Mouse (Mus musculus): ENCODE data around the gene Mydgf. TPM values are rescaled to one million over a fixed set of nuclear protein-coding genes. Genes with fewer than 3 reads are reported as not detected.

The Mydgf gene
- polyA plus RNA-seq, 1 experiment from 2014 or later = 74.2 TPM

DNA sequence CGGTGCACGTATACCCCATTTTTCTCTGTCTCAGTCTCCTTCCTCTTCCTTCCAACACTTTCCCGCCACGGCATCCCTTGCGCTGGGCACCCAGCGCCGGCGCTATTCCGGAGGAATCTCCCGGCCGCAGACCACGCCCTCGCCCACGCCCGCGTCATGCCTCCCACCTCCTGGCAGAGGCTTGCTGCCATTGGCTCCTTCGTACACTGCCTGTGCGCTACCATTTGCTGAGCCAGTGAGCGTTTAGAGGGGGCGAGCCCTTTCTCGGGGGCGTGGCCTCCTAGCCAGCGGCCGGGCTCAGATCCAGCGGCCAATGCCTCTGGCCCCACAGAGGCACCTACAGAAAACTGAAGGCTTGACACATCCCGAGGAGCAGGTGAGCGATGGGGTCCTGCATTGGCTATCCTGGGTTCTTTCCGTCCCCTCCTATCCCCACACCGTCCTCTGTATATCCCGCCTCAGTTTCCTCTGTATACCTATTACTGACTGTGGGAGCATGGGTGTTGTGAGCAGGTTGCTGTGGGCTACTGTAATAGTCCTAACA, 21.4 kb downstream of the Mydgf start, which contains the start of gene Tnfaip8l1:
Gene Tnfaip8l1, plus strand, starts transcription at position 247 of the 544 bp plus-strand sequence.
- Histone ChIP-seq H3K36me3 (no peaks in the 10 kb centered on the region), H3K4me3 (peak within 1 kb of the TSS; percentile 47), H3K9ac (peak within 1 kb of the TSS; percentile 66), H3K4me1 (replicated peaks) (peaks cover 37% of the 10 kb centered on the region), H3K27ac (replicated peaks) (no peak within 1 kb of the TSS), H3K4me2 (peak within 1 kb of the TSS; percentile 72), H3K27me3 (peaks cover 34% of the 10 kb centered on the region), H3K9me3 (no peaks in the 10 kb centered on the region)
- WGBS = under 1% methylated on average over 30 of the region's 30 CpGs
- peak; percentile 95 for ATAC-seq (ENCODE audit: low read depth)

DNA sequence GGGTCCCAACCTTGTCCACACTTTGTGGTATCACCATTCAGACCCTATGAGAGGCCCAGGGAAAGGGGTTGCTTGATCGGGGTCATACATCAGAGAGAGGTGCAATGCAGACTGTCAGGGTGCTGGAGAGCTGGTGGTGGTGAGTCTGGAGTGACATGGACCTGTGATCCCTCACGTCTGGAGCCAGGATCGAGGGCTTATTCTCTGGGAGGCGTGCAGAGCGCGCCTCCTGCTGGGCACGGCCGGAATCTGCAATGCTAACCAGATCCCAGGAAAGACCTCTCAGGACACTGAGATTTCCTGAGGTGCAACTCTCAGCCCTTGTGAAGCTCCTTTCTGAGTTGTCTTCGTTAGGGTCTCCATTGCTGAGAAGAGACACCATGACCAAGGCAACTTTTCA, 24.0 kb downstream of the Mydgf start:
- Histone ChIP-seq H3K4me3 (no peak overlapping the region), H3K27me3 (peaks cover 59% of the 10 kb centered on the region), H3K36me3 (no peaks in the 10 kb centered on the region), H3K9ac (no peak overlapping the region), H3K9me3 (no peaks in the 10 kb centered on the region), H3K4me1 (replicated peaks) (peaks cover 22% of the 10 kb centered on the region), H3K27ac (replicated peaks) (no peak overlapping the region), H3K4me2 (no peak overlapping the region)
- 4% methylated on average over 9 of the region's 9 CpGs for WGBS
- no peak for ATAC-seq (ENCODE audit: low read depth)

- H3K27me3 ChIP-seq = peaks cover 74% of the 10 kb centered on the region
Measured at GRCm38 (mm10) chr17:56153643-56154042, 30.1 kb downstream of the Mydgf start.

GRCm38 (mm10) chr17:56149897-56150296, 33.8 kb downstream of the Mydgf start:
- ATAC-seq (ENCODE audit: low read depth) = no peak
- Histone ChIP-seq H3K27ac (replicated peaks) (no peak overlapping the region), H3K4me3 (no peak overlapping the region), H3K4me1 (replicated peaks) (peaks cover 25% of the 10 kb centered on the region), H3K9ac (no peak overlapping the region), H3K4me2 (no peak overlapping the region), H3K36me3 (no peaks in the 10 kb centered on the region), H3K27me3 (peaks cover 73% of the 10 kb centered on the region), H3K9me3 (no peaks in the 10 kb centered on the region)
- 46% methylated on average over 2 of the region's 2 CpGs for WGBS

More at GRCm38 (mm10) chr17:56153643-56154042, 30.1 kb downstream of the Mydgf start:
- Histone ChIP-seq H3K36me3 (no peaks in the 10 kb centered on the region), H3K9me3 (no peaks in the 10 kb centered on the region), H3K4me3 (no peak overlapping the region), H3K27ac (replicated peaks) (no peak overlapping the region), H3K9ac (no peak overlapping the region), H3K4me1 (replicated peaks) (peaks cover 22% of the 10 kb centered on the region), H3K4me2 (no peak overlapping the region)
- 14% methylated on average over 9 of the region's 9 CpGs for WGBS
- peak; percentile 52 for ATAC-seq (ENCODE audit: low read depth)

DNA sequence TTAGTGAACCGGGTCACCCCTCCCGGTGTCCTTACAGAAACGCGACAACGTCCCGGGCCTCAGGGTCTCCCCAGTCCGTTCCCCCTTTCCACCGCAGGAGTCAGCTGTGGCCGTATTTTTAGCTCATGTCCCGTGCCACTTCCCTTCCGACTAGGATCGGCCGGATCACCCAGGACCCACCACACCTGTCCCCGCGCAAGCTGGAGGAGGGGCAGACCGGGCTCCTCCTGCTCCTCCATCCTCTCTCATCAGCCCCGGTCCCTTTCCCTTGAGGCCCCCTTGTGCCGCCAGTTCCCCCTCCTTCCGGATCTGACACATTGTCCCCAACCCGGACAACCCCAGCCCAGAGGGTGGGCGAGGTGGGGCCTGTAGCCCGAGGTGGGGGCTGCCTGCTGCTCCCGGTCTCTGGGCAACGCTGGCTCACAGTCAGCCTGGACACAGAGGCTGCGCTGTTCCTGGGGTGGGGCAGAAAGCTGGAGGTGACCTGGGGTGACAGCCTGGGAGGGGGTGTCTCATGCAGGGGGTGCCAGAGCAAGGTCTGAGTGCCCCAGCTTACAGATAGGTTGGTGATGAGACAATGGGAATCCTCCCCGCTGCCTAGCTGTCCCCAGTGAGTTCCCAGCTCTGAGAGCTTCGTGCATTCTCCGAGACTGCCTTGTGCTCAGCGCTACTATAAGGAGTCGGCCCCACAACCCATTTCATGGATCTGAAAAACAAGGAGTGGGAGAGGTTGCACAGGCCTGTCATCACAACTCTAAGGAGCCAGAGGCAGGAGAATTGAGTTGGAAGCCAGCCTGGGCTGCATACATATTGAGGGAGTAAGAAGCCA, 34.7 kb downstream of the Mydgf start:
- 2% methylated on average over 30 of the region's 30 CpGs for WGBS
- peak overlapping the region; percentile 67 for H3K4me2 ChIP-seq
- H3K27ac ChIP-seq (replicated peaks) = no peak overlapping the region
- peak overlapping the region; percentile 70 for H3K9ac ChIP-seq
- peaks cover 76% of the 10 kb centered on the region for H3K27me3 ChIP-seq
- peaks cover 22% of the 10 kb centered on the region for H3K4me1 ChIP-seq (replicated peaks)
- no peaks in the 10 kb centered on the region for H3K36me3 ChIP-seq
- peak overlapping the region; percentile 35 for H3K4me3 ChIP-seq
- ATAC-seq (ENCODE audit: low read depth) = peak; percentile 41
- no peaks in the 10 kb centered on the region for H3K9me3 ChIP-seq

GRCm38 (mm10) chr17:56148280-56148679, 35.4 kb downstream of the Mydgf start:
- H3K4me1 ChIP-seq (replicated peaks) = peaks cover 15% of the 10 kb centered on the region
- H3K27ac ChIP-seq (replicated peaks) = no peak overlapping the region
- no peaks in the 10 kb centered on the region for H3K36me3 ChIP-seq
- peak overlapping the region; percentile 67 for H3K4me2 ChIP-seq
- 0 out of 2 replicates have a peak, but pooled peaks have one; percentile 15 for ATAC-seq (ENCODE audit: low read depth)
- peak overlapping the region; percentile 70 for H3K9ac ChIP-seq
- H3K4me3 ChIP-seq = peak overlapping the region; percentile 35
- H3K9me3 ChIP-seq = no peaks in the 10 kb centered on the region
- H3K27me3 ChIP-seq = peaks cover 80% of the 10 kb centered on the region
- WGBS = 19% methylated on average over 9 of the region's 9 CpGs

DNA sequence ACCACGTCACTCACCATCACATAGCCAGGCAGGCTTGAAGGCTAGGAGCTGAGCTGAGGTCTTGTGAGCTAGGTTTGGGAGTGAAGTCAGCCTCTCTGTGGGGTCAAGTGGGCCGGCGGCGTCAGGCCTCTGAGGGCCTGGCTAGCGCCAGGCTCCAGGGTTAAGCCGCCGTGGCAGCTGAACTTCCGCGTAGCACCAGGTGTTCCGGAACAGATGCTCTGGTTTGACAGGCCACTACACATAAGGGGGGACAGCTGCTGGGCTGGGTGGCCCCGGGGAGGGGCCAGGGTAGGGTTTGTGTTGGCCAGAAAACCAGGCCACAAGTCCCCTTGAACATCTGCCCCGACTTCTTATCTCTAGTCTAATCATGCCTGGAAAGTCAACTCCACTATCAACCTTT, 36.3 kb downstream of the Mydgf start:
- no peak for ATAC-seq (ENCODE audit: low read depth)
- 68% methylated on average over 12 of the region's 12 CpGs for WGBS
- no peak overlapping the region for H3K27ac ChIP-seq (replicated peaks)
- no peak overlapping the region for H3K4me3 ChIP-seq
- H3K4me1 ChIP-seq (replicated peaks) = peaks cover 19% of the 10 kb centered on the region
- no peak overlapping the region for H3K4me2 ChIP-seq
- H3K27me3 ChIP-seq = peaks cover 80% of the 10 kb centered on the region
- no peaks in the 10 kb centered on the region for H3K36me3 ChIP-seq
- H3K9me3 ChIP-seq = no peaks in the 10 kb centered on the region
- H3K9ac ChIP-seq = no peak overlapping the region

GRCm38 (mm10) chr17:56146131-56146530, 37.6 kb downstream of the Mydgf start:
- Histone ChIP-seq H3K4me3 (no peak overlapping the region), H3K9ac (no peak overlapping the region), H3K4me2 (no peak overlapping the region), H3K36me3 (no peaks in the 10 kb centered on the region), H3K27me3 (peaks cover 80% of the 10 kb centered on the region), H3K9me3 (no peaks in the 10 kb centered on the region), H3K27ac (replicated peaks) (no peak overlapping the region), H3K4me1 (replicated peaks) (peaks cover 32% of the 10 kb centered on the region)
- ATAC-seq (ENCODE audit: low read depth) = no peak
- 13% methylated on average over 9 of the region's 9 CpGs for WGBS

DNA sequence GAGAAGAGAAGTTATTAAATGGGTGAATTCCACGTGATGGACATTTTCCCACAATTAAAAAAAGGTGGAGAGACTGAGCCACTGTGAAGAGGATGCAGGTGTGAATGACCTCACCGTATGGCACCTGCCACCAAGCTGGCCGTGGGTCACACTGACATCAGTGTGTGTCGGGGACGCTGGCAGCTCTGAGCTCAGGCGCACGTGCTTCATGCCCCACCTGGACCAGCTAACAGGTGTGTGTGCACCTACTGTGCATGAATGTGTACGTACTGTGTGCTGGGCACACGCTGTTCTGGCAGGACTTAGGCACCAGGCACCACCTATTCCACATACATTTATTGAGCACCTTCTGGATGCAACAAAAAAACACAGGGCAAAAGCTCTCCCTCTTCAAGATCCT, 39.2 kb downstream of the Mydgf start:
- WGBS = 72% methylated on average over 9 of the region's 9 CpGs
- Histone ChIP-seq H3K4me2 (no peak overlapping the region), H3K36me3 (no peaks in the 10 kb centered on the region), H3K4me1 (replicated peaks) (peaks cover 40% of the 10 kb centered on the region), H3K9me3 (no peaks in the 10 kb centered on the region), H3K27me3 (peaks cover 73% of the 10 kb centered on the region), H3K9ac (no peak overlapping the region), H3K27ac (replicated peaks) (no peak overlapping the region), H3K4me3 (no peak overlapping the region)
- ATAC-seq (ENCODE audit: low read depth) = no peak

GRCm38 (mm10) chr17:56141702-56142605, 41.8 kb downstream of the Mydgf start:
- Histone ChIP-seq H3K27ac (replicated peaks) (0 out of 2 replicates have a peak overlapping the region, but pooled peaks have one; percentile 1), H3K4me3 (peak overlapping the region; percentile 46), H3K4me2 (peak overlapping the region; percentile 61), H3K9ac (peak overlapping the region; percentile 69), H3K36me3 (no peaks in the 10 kb centered on the region), H3K9me3 (no peaks in the 10 kb centered on the region), H3K4me1 (replicated peaks) (peaks cover 53% of the 10 kb centered on the region), H3K27me3 (peaks cover 65% of the 10 kb centered on the region)
- WGBS = under 1% methylated on average over 38 of the region's 47 CpGs
- ATAC-seq (ENCODE audit: low read depth) = peak; percentile 60

- peak within 1 kb of the TSS; percentile 74 for H3K4me3 ChIP-seq
- H3K27ac ChIP-seq (replicated peaks) = peak within 1 kb of the TSS; percentile 78
- H3K4me1 ChIP-seq (replicated peaks) = peaks cover 61% of the 10 kb centered on the region
- WGBS = under 1% methylated on average over 78 of the region's 79 CpGs
- ATAC-seq (ENCODE audit: low read depth) = peak; percentile 42
- H3K9ac ChIP-seq = peak within 1 kb of the TSS; percentile 85
- no peaks in the 10 kb centered on the region for H3K36me3 ChIP-seq
- H3K4me2 ChIP-seq = peak within 1 kb of the TSS; percentile 76
- peaks cover 48% of the 10 kb centered on the region for H3K27me3 ChIP-seq
- no peaks in the 10 kb centered on the region for H3K9me3 ChIP-seq
Measured at GRCm38 (mm10) chr17:56139858-56140595, 43.7 kb downstream of the Mydgf start, which contains the start of gene Sema6b. TSS of gene Sema6b (minus strand) at chr17:56140343.

Measured in neural tube, embryonic 13.5 days (tissue).